Comparison of ENCODE assay signal across 22 mouse cellular contexts in the genomic region with DNA sequence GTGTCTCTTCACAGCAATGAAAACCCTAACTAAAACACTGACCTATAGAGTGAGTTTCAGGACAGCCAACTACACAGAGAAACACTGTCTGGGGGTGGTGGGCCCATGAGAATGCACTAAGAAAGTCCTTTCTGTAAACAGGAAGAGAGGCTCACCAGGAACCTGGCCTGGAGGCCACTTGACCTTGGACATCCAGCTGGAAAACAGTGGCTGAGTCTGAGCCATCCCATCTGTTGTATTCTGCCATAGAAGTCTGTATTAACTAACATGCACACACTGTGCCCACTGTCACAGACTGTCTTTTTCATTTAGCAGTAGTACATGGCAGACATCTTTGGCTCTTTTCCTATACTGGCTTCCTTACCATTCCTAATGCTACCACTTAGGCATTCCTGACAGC. TPM values are rescaled to one million over a fixed set of nuclear protein-coding genes. Genes with fewer than 3 reads are reported as not detected.
DNase-seq lines count a peak whose midpoint lies in the region; ATAC-seq and TF ChIP-seq lines count a peak whose summit lies in the region.
"Had no signal": no experiment of that assay in that cellular context is flagged by ENCODE, and none has a peak within 500 bp of the region (broad histone marks: within the 10 kb centered on the region; RNA-seq: fewer than 3 reads in every experiment).

No protein-coding gene starts in this region.

- no peak for TF ChIP-seq CTCF in intestine, postnatal 0 days (IDR thresholded peaks at IDR 0.05; ENCODE audit: low read depth)
- TF ChIP-seq CTCF in stomach, postnatal 0 days (IDR thresholded peaks at IDR 0.05; ENCODE audit: low read depth), result no peak

- H3K4me2 ChIP-seq in intestine, embryonic 16.5 days (ENCODE audit: low read depth, low read length), result no peak overlapping the region
- H3K4me2 ChIP-seq in intestine, postnatal 0 days (replicated peaks; ENCODE audit: low read depth), result no peak overlapping the region
- no peak overlapping the region for H3K4me2 ChIP-seq in stomach, embryonic 15.5 days
- H3K4me2 ChIP-seq in stomach, postnatal 0 days (replicated peaks; ENCODE audit: low read depth), result no peak overlapping the region
- H3K4me2 ChIP-seq: heart, embryonic 11.5 days; hindbrain, embryonic 12.5 days; limb, embryonic 13.5 days; liver, embryonic 13.5 days; midbrain, embryonic 13.5 days; neural tube, embryonic 13.5 days had no signal

- H3K36me3 ChIP-seq in intestine, embryonic 16.5 days (ENCODE audit: control insufficient read depth, insufficient read depth, low read length), result no peaks in the 10 kb centered on the region
- H3K36me3 ChIP-seq in intestine, postnatal 0 days (ENCODE audit: control insufficient read depth, insufficient read depth), result no peaks in the 10 kb centered on the region
- H3K36me3 ChIP-seq in stomach, embryonic 15.5 days, result no peaks in the 10 kb centered on the region
- no peaks in the 10 kb centered on the region for H3K36me3 ChIP-seq in stomach, postnatal 0 days (ENCODE audit: control insufficient read depth, insufficient read depth, low read length)
- H3K36me3 ChIP-seq: forebrain, embryonic 10.5 days; hindbrain, embryonic 12.5 days; limb, embryonic 13.5 days; liver, embryonic 13.5 days; midbrain, embryonic 13.5 days; neural tube, embryonic 13.5 days had no signal

- no peak for TF ChIP-seq EP300 in stomach, postnatal 0 days (optimal IDR thresholded peaks at IDR 0.05)

- ATAC-seq in intestine, embryonic 16.5 days, result 0 out of 2 replicates have a peak, but pooled peaks have one; percentile 13
- ATAC-seq in intestine, postnatal 0 days, result no peak
- peak; percentile 27; the same call in 1 of the 2 replicates for ATAC-seq in stomach, embryonic 15.5 days (ENCODE audit: insufficient read depth, low FRiP score, low read depth)
- no peak for ATAC-seq in stomach, postnatal 0 days (ENCODE audit: low FRiP score, low TSS enrichment)
- ATAC-seq: midbrain, embryonic 13.5 days had no signal

- no peaks in the 10 kb centered on the region for H3K27me3 ChIP-seq in intestine, embryonic 16.5 days (replicated peaks; ENCODE audit: control insufficient read depth, insufficient read depth, low read length)
- no peaks in the 10 kb centered on the region for H3K27me3 ChIP-seq in intestine, postnatal 0 days (replicated peaks; ENCODE audit: control insufficient read depth, insufficient read depth, low read length)
- H3K27me3 ChIP-seq in stomach, embryonic 15.5 days (replicated peaks), result no peaks in the 10 kb centered on the region
- H3K27me3 ChIP-seq in stomach, postnatal 0 days (ENCODE audit: control insufficient read depth, insufficient read depth, low read length), result no peaks in the 10 kb centered on the region
- H3K27me3 ChIP-seq: hindbrain, embryonic 12.5 days; limb, embryonic 13.5 days; midbrain, embryonic 13.5 days; neural tube, embryonic 13.5 days had no signal

- no peak overlapping the region for H3K27ac ChIP-seq in intestine, embryonic 16.5 days (ENCODE audit: low read length)
- no peak overlapping the region for H3K27ac ChIP-seq in intestine, postnatal 0 days (ENCODE audit: low read depth, low read length)
- H3K27ac ChIP-seq in stomach, embryonic 15.5 days, result peak overlapping the region; percentile 48; the same call in 1 of the 2 replicates
- no peak overlapping the region for H3K27ac ChIP-seq in stomach, postnatal 0 days (replicated peaks)
- H3K27ac ChIP-seq: forebrain, embryonic 10.5 days; hindbrain, embryonic 12.5 days; limb, embryonic 13.5 days; liver, embryonic 13.5 days; midbrain, embryonic 13.5 days; neural tube, embryonic 13.5 days had no signal

- no peak overlapping the region for H3K4me3 ChIP-seq in intestine, embryonic 16.5 days (ENCODE audit: low read length)
- H3K4me3 ChIP-seq in intestine, postnatal 0 days (ENCODE audit: low read depth, low read length), result no peak overlapping the region
- H3K4me3 ChIP-seq in stomach, embryonic 15.5 days (replicated peaks), result no peak overlapping the region
- no peak overlapping the region for H3K4me3 ChIP-seq in stomach, postnatal 0 days (ENCODE audit: low read depth, low read length)
- H3K4me3 ChIP-seq: forebrain, embryonic 10.5 days; hindbrain, embryonic 12.5 days; limb, embryonic 13.5 days; liver, embryonic 13.5 days; midbrain, embryonic 13.5 days; neural tube, embryonic 13.5 days had no signal

- H3K9me3 ChIP-seq in intestine, embryonic 16.5 days (ENCODE audit: control insufficient read depth, low read length), result no peaks in the 10 kb centered on the region
- H3K9me3 ChIP-seq in intestine, postnatal 0 days (ENCODE audit: control insufficient read depth), result no peaks in the 10 kb centered on the region
- no peaks in the 10 kb centered on the region for H3K9me3 ChIP-seq in stomach, embryonic 15.5 days
- no peaks in the 10 kb centered on the region for H3K9me3 ChIP-seq in stomach, postnatal 0 days (ENCODE audit: control insufficient read depth, low read length)
- H3K9me3 ChIP-seq: forebrain, embryonic 10.5 days; hindbrain, embryonic 12.5 days; limb, embryonic 13.5 days; liver, embryonic 13.5 days; midbrain, embryonic 13.5 days; neural tube, embryonic 13.5 days had no signal

- DNase-seq in stomach, postnatal 0 days (ENCODE audit: low spot score), result no peak
- DNase-seq in lung, postnatal 14 days, result peak; percentile 25
- no peak for DNase-seq in left cerebral cortex, adult 9 months (ENCODE audit: low spot score in 2 of 2)
- DNase-seq in left cerebral cortex, adult 18-20 months (ENCODE audit: low spot score in 2 of 2), result no peak
- DNase-seq: cerebellum, adult 18-20 months; heart, postnatal 14 days; liver, embryonic 13.5 days had no signal

- no peak overlapping the region for H3K9ac ChIP-seq in intestine, embryonic 16.5 days (ENCODE audit: low read depth, low read length)
- no peak overlapping the region for H3K9ac ChIP-seq in intestine, postnatal 0 days (ENCODE audit: low read depth, low read length)
- H3K9ac ChIP-seq in stomach, embryonic 15.5 days, result no peak overlapping the region
- no peak overlapping the region for H3K9ac ChIP-seq in stomach, postnatal 0 days (ENCODE audit: low read length)
- H3K9ac ChIP-seq: hindbrain, embryonic 12.5 days; limb, embryonic 13.5 days; liver, embryonic 13.5 days; midbrain, embryonic 13.5 days; neural tube, embryonic 13.5 days had no signal

- H3K4me1 ChIP-seq in intestine, embryonic 16.5 days (ENCODE audit: control insufficient read depth, insufficient read depth, low read length), result no peaks in the 10 kb centered on the region
- H3K4me1 ChIP-seq in intestine, postnatal 0 days (replicated peaks; ENCODE audit: control insufficient read depth, insufficient read depth, low read length), result no peaks in the 10 kb centered on the region
- H3K4me1 ChIP-seq in stomach, embryonic 15.5 days, result no peaks in the 10 kb centered on the region
- H3K4me1 ChIP-seq in stomach, postnatal 0 days (replicated peaks; ENCODE audit: control insufficient read depth, insufficient read depth), result no peaks in the 10 kb centered on the region
- H3K4me1 ChIP-seq: forebrain, embryonic 10.5 days; hindbrain, embryonic 12.5 days; limb, embryonic 13.5 days; liver, embryonic 13.5 days; midbrain, embryonic 13.5 days; neural tube, embryonic 13.5 days had no signal

RNA-seq across cellular contexts. Expression of a gene that starts 32.1 kb away (rescaled TPM):
- polyA plus RNA-seq in intestine, embryonic 16.5 days (2015; fragmentation: Nextera tagmentation; extraction: Ambion mirVana), result not detected in 2 replicates
- polyA plus RNA-seq in intestine, postnatal 0 days (2015; fragmentation: Nextera tagmentation; extraction: Ambion mirVana), result not detected in 2 replicates
- polyA plus RNA-seq in stomach, embryonic 15.5 days (2015; fragmentation: Nextera tagmentation; extraction: Ambion mirVana), result not detected in 2 replicates
- not detected in 2 replicates for polyA plus RNA-seq in stomach, postnatal 0 days (2015; fragmentation: Nextera tagmentation; extraction: Ambion mirVana)
- under 1 TPM; 0.23 to 0.35 TPM for total RNA-seq in left cerebral cortex, adult 18-20 months (2021)
- total RNA-seq: gastrocnemius, adult 18-20 months; heart, postnatal 14 days; megakaryocyte progenitor cell, adult 5-6 weeks had no signal
- polyA plus RNA-seq: C2C12; forebrain, embryonic 10.5 days; gonadal fat pad, adult 2 months; heart, embryonic 11.5 days; hindbrain, embryonic 12.5 days; intestine, embryonic 14.5 days; limb, embryonic 13.5 days; liver, embryonic 13.5 days; neural tube, embryonic 13.5 days; thymus, postnatal 0 days had no signal

Comparison
In these comparisons a context has a peak if more than half of its experiments do, and no peak if none do; other contexts are left out.
1. ATAC-seq: peak in intestine, embryonic 16.5 days (single experiment) and stomach, embryonic 15.5 days (single experiment); none in intestine, postnatal 0 days (single experiment) and stomach, postnatal 0 days (single experiment).